Mouse (Mus musculus) bone marrow macrophage, adult 2 months (primary cell): ENCODE results near the gene Tgm5.
"Not testable (repeated sequence)": the region's sequence is repeated elsewhere in the genome, so short reads cannot be mapped to it uniquely, and the experiment has no call there.

Experiments used
- CTCF ChIP-seq: IDR thresholded peaks from 2 replicates; pipeline ENCODE4 v1.5.1; 2012; ENCODE audit warnings: low read depth, mild to moderate bottlenecking, low read length, moderate library complexity
- POLR2A ChIP-seq: IDR thresholded peaks from 2 replicates; pipeline ENCODE4 v1.6.1; 2012; ENCODE audit warnings: mild to moderate bottlenecking, low read depth, low read length, borderline replicate concordance

GRCm38 (mm10) chr2:120996607-120997006, 89.0 kb downstream of the Tgm5 start:
- not testable (repeated sequence) for TF ChIP-seq POLR2A, CTCF
